Mouse (Mus musculus) hindbrain, embryonic 16.5 days (tissue): ENCODE data around the gene Cd59a. TPM values are rescaled to one million over a fixed set of nuclear protein-coding genes. Genes with fewer than 3 reads are reported as not detected.
"Not testable (repeated sequence)": the region's sequence is repeated elsewhere in the genome, so short reads cannot be mapped to it uniquely, and the experiment has no call there.

Experiments
- ATAC-seq: fragments of 200-750 bp; cut with Nextera tagmentation; 2 replicates; pipeline ENCODE4 v1.8.0; 2017; ENCODE audit warnings: moderate TSS enrichment, moderate library complexity
- H3K27ac ChIP-seq: fragments of 300-500 bp; sonication (generic); 2 replicates; pipeline ENCODE4 v1.5.1; 2014; ENCODE audit warnings: low read depth, mild to moderate bottlenecking, control low read depth, low read length, moderate library complexity
- H3K27me3 ChIP-seq: fragments of 300-500 bp; sonication (generic); replicated peaks from 2 replicates; pipeline ENCODE4 v1.6.1; 2014; ENCODE audit warnings: low read length; ENCODE audit not compliant: control insufficient read depth, insufficient read depth
- H3K36me3 ChIP-seq: fragments of 300-500 bp; sonication (generic); 2 replicates; pipeline ENCODE4 v1.6.1; 2014; ENCODE audit warnings: mild to moderate bottlenecking, low read length, moderate library complexity, mixed read lengths; ENCODE audit not compliant: control insufficient read depth, insufficient read depth
- H3K4me1 ChIP-seq: fragments of 300-500 bp; sonication (generic); 2 replicates; pipeline ENCODE4 v1.6.1; 2014; ENCODE audit warnings: low read depth, low read length; ENCODE audit not compliant: control insufficient read depth, insufficient read depth
- H3K4me2 ChIP-seq: fragments of 300-500 bp; sonication (generic); 2 replicates; pipeline ENCODE4 v1.6.1; 2014; ENCODE audit warnings: mild to moderate bottlenecking, low read length, control low read depth, moderate library complexity
- H3K4me3 ChIP-seq: fragments of 300-500 bp; sonication (generic); 2 replicates; pipeline ENCODE4 v1.5.1; 2014; ENCODE audit warnings: mild to moderate bottlenecking, low read length, control low read depth, moderate library complexity
- H3K9ac ChIP-seq: fragments of 300-500 bp; sonication (generic); 2 replicates; pipeline ENCODE4 v1.6.1; 2014; ENCODE audit warnings: low read depth, mild to moderate bottlenecking, control low read depth, low read length, moderate library complexity
- H3K9me3 ChIP-seq: fragments of 300-500 bp; sonication (generic); 2 replicates; pipeline ENCODE4 v1.6.1; 2014; ENCODE audit warnings: mild to moderate bottlenecking, low read length, moderate library complexity; ENCODE audit not compliant: control insufficient read depth
- WGBS: fragments of 180-500 bp; shearing (Covaris S2); extraction: QIAGEN DNeasy Blood & Tissue Kit; methylation state at CpG from one replicate; pipeline ENCODE4 v1.1.7; 2014; 5-methylcytosine and 5-hydroxymethylcytosine counted together
- polyA plus RNA-seq: library from polyadenylated mRNA; unstranded; fragments of >200 nt; fragmentation: Nextera tagmentation; extraction: Ambion mirVana; gene quantifications from 2 replicates; pipeline ENCODE4 v1.2.1, GENCODE M21; 2015

Gene Cd59a
- polyA plus RNA-seq, 1 experiment from 2014 or later, result 15.3 TPM

DNA sequence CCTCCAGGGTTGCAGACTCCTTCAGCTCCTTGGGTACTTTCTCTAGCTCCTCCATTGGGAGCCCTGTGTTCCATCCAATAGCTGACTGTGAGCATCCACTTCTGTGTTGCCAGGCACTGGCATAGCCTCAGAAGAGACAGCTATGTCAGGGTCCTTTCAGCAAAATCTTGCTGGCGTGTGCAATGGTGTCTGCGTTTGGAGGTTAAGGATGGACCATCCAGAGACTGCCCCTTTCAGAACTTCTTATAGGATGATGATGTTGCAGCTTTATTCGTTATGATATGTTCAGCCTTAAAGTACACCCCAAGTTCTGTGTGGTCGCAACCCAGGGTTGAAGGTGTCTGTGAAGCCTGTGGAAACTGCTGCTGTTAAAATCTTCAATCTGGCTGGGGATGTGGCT lies 1.8 kb downstream of the Cd59a start:
- H3K9ac ChIP-seq, H3K36me3 ChIP-seq, H3K27ac ChIP-seq, H3K27me3 ChIP-seq, ATAC-seq, H3K4me2 ChIP-seq, H3K4me3 ChIP-seq, H3K9me3 ChIP-seq, H3K4me1 ChIP-seq: not testable (repeated sequence)
- WGBS, result 96% methylated on average over 4 of the region's 4 CpGs

DNA sequence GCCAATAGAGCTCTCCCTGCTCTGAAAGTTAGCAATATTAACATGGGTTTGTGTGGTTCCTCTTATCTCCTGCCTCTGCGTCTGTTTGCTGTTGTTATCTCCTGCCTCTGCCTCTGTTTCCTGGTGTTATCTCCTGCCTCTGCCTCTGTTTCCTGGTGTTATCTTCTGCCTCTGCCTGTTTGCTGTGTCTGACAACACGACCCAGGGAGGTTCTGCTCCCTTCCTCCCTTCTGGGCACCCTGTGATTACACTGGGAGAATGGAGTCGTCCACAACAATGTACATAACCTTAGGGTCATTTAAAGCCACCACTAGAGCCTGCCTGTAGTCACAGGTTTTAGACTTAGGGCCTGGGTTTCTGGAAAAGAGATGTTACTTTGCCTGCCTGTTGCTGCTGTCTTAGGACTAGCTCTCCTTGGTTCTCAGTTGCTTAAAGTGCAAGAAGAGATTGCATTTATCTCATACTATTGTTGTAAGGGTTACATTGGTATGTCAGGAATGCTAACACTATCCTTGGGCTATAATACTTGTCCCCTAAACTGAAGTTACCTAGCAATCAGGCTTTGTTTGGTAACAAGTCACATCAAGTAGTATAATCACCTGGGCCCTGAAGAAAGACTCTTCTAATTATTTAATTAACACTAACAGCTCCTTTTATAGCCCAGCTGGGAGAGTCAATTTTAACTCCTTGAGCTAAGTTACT lies 3.1 kb downstream of the Cd59a start:
- no peak overlapping the region for H3K4me3 ChIP-seq
- no peaks in the 10 kb centered on the region for H3K9me3 ChIP-seq
- H3K4me1 ChIP-seq, result peaks cover 6% of the 10 kb centered on the region
- no peak overlapping the region for H3K4me2 ChIP-seq
- H3K9ac ChIP-seq, result no peak overlapping the region
- no peaks in the 10 kb centered on the region for H3K27me3 ChIP-seq
- WGBS, result 44% methylated on average over 3 of the region's 3 CpGs
- H3K27ac ChIP-seq, result no peak overlapping the region
- ATAC-seq, result no peak
- no peaks in the 10 kb centered on the region for H3K36me3 ChIP-seq

DNA sequence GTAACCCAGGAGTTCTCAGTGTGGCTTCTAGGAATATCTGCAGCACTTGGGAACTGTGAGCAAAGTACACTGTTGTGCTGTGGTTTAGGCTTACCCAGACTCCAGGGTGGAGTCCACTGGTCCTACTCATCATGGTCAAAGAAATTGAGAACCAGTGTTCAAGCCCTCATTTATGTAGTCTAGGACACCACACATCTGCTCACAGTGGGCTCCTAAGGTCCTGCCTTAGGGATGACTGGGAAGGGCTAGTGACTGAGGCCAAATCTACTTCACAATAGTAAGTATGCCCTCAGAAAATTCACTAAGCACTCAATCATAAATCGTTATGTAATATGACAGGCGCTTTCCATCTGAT lies 3.6 kb downstream of the Cd59a start:
- Histone ChIP-seq H3K27me3 (no peaks in the 10 kb centered on the region), H3K4me1 (peaks cover 6% of the 10 kb centered on the region), H3K27ac (no peak overlapping the region), H3K4me3 (no peak overlapping the region), H3K4me2 (no peak overlapping the region), H3K36me3 (no peaks in the 10 kb centered on the region), H3K9me3 (no peaks in the 10 kb centered on the region), H3K9ac (no peak overlapping the region)
- WGBS, result 96% methylated on average over 2 of the region's 2 CpGs
- ATAC-seq, result no peak

DNA sequence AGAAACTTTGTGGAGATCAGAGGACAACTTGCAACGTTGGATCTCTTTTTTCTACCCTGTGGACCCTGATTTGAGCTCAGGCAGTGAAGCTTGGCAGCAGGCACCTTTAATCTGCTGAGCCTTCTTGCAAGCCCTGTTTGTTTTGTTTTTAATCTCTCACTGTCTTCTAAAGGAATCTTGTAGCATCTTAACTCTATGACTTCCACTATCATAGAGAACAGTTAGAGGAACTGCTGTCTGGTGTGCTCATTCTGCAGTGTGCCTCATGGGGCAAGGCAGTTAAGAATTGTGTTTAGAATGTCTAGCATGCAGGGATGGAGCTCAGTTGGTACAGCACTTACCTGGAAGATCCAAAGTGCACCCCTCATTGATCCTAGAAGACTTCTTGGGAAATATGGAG lies 4.3 kb downstream of the Cd59a start:
- no peak overlapping the region for H3K9ac ChIP-seq
- H3K27ac ChIP-seq, result no peak overlapping the region
- H3K4me3 ChIP-seq, result no peak overlapping the region
- WGBS, result 61% methylated on average over 1 of the region's 1 CpGs
- no peaks in the 10 kb centered on the region for H3K27me3 ChIP-seq
- H3K4me1 ChIP-seq, result peaks cover 6% of the 10 kb centered on the region
- H3K9me3 ChIP-seq, result no peaks in the 10 kb centered on the region
- ATAC-seq, result no peak
- H3K36me3 ChIP-seq, result no peaks in the 10 kb centered on the region
- H3K4me2 ChIP-seq, result no peak overlapping the region

DNA sequence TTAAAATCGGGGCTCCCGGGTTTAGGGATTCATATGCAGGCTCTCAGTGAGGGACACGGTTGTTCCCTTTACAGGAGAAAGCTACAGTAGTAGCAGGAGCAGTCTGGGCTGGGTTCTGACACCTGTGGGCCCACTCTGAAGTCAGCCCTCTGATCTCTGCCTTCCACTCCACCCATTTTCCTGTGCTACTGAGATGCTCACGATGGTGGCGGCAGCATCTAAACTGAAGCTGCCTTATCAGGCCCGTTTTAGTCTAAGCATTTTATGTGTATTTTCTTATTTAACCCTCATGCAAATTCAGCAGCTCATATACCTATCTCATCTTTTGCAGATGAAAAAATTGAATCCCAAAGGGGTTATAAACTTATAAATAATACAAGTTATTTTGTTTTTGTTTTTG lies 9.2 kb downstream of the Cd59a start:
- Histone ChIP-seq H3K4me1 (no peaks in the 10 kb centered on the region), H3K27me3 (no peaks in the 10 kb centered on the region), H3K9ac (no peak overlapping the region), H3K4me2 (no peak overlapping the region), H3K4me3 (no peak overlapping the region), H3K27ac (no peak overlapping the region), H3K36me3 (no peaks in the 10 kb centered on the region), H3K9me3 (no peaks in the 10 kb centered on the region)
- 92% methylated on average over 6 of the region's 6 CpGs for WGBS
- ATAC-seq, result no peak

DNA sequence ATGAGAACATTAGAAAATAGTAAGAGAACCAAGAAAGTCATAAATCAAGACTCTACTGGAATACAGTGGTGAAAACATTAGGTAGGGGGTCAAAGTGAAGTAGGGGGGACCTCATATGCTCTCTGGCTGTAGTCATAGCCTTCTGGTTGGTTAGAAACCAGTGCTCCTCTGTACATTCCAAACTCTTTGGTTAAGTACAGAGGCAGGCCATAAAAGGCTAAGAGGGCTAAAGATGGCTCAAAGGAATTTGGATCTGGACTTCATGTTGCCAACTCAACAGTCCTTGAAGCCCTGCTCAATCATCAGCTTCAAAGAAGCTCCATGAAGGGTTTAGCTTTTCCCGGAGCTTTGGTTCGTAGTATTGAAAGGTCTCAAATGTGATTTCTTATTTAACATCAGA lies 13.4 kb downstream of the Cd59a start:
- H3K27me3 ChIP-seq, H3K36me3 ChIP-seq, H3K4me2 ChIP-seq, H3K4me3 ChIP-seq, H3K4me1 ChIP-seq, H3K9ac ChIP-seq, H3K9me3 ChIP-seq, H3K27ac ChIP-seq, ATAC-seq: not testable (repeated sequence)
- WGBS, result 91% methylated on average over 2 of the region's 2 CpGs

DNA sequence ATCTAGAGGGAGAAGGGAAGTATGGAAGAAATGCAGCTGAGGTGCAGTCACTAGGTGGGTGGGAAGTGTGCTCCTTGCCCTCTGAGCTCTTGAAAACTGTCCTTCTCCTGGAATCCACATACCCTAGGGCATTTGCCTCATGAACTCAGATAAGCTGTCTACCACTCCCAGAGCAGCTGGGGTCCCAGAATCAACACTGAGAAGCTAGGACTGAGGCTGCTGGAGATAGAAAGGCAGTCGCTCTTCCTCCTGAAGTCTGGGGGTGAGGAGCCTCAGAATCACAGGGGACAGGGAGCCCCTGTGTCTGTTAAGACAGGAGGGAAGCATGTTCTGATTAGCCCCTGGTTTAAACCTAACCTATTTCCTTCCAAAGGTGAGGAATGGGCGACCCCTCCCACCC lies 13.9 kb downstream of the Cd59a start:
- Histone ChIP-seq H3K4me2 (no peak overlapping the region), H3K36me3 (no peaks in the 10 kb centered on the region), H3K4me3 (no peak overlapping the region), H3K9me3 (no peaks in the 10 kb centered on the region), H3K9ac (no peak overlapping the region), H3K4me1 (no peaks in the 10 kb centered on the region), H3K27ac (no peak overlapping the region), H3K27me3 (no peaks in the 10 kb centered on the region)
- ATAC-seq, result no peak
- 79% methylated on average over 2 of the region's 2 CpGs for WGBS

DNA sequence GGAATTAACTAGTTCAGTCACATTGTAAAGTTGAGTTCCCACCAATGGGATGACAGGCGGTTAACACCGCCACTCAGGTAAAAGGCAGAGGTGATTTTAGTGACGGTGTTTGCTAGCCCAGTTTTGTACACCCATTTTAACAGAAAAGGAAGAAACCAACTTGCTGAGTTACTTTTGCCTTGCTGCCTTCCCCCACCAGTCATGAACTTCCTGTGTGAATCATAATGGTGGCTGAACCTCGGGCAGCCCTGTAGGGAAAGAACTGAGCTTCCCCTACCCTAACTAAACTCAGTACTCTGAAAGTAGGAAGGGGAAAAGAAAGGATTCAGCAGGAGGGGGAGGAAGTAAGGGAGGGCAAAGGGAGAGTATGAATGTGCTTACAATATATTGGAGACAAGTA lies 14.4 kb downstream of the Cd59a start:
- Histone ChIP-seq H3K4me2 (no peak overlapping the region), H3K4me3 (no peak overlapping the region), H3K27me3 (no peaks in the 10 kb centered on the region), H3K9me3 (no peaks in the 10 kb centered on the region), H3K27ac (no peak overlapping the region), H3K4me1 (no peaks in the 10 kb centered on the region), H3K36me3 (no peaks in the 10 kb centered on the region), H3K9ac (no peak overlapping the region)
- no peak for ATAC-seq
- 86% methylated on average over 4 of the region's 4 CpGs for WGBS

DNA sequence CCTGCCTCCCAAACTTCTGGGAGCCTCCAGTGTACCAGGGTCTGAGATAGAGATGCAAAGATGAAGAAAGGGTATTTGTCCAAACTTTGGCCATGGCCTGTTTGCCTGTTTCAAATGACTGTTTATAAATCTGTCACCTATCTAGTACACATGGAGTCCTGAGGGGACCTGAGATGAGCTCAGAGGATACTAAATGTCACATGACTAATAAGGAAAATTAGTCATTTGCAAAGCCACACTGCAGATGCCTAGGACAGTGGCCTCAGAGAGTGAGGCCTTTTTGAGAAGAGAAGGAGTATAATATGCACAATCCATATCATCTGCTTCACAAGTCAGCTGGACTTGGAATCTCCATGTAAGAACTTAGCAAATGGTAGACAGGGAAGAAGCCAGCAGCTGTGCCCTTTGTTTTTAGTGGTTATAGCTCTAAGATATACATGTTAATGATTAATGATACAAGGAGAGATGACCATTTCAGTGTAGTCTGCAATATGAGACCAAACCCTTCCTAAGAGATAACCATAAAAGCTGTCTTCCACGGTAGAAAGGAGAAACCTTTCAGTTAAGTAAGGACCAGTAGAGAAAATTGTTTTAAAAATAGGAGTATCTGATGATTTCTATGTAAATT lies 15.7 kb downstream of the Cd59a start:
- ATAC-seq, H3K4me3 ChIP-seq, H3K4me2 ChIP-seq, H3K9ac ChIP-seq, H3K27ac ChIP-seq, H3K4me1 ChIP-seq, H3K9me3 ChIP-seq, H3K27me3 ChIP-seq, H3K36me3 ChIP-seq: not testable (repeated sequence)
- no CpG with 5 or more reads among the region's 1 CpGs for WGBS
